Mouse (Mus musculus) intestine, embryonic 16.5 days (tissue): ENCODE data around the gene Rxrb. TPM values are rescaled to one million over a fixed set of nuclear protein-coding genes. Genes with fewer than 3 reads are reported as not detected.

Source experiments
- ATAC-seq: fragments of 200-750 bp; cut with Nextera tagmentation; 2 replicates; pipeline ENCODE4 v1.8.0; 2017; ENCODE audit warnings: moderate TSS enrichment, moderate library complexity
- H3K27ac ChIP-seq: fragments of 300-500 bp; sonication (generic); 2 replicates; pipeline ENCODE4 v1.5.1; 2014; ENCODE audit warnings: mild to moderate bottlenecking, low read length
- H3K27me3 ChIP-seq: fragments of 300-500 bp; sonication (generic); replicated peaks from 2 replicates; pipeline ENCODE4 v1.6.1; 2014; ENCODE audit warnings: low read length, control low read depth, mixed read lengths; ENCODE audit not compliant: control insufficient read depth, insufficient read depth
- H3K36me3 ChIP-seq: fragments of 300-500 bp; sonication (generic); 2 replicates; pipeline ENCODE4 v1.6.1; 2014; ENCODE audit warnings: low read length, control low read depth; ENCODE audit not compliant: control insufficient read depth, insufficient read depth
- H3K4me1 ChIP-seq: fragments of 300-500 bp; sonication (generic); 2 replicates; pipeline ENCODE4 v1.6.1; 2014; ENCODE audit warnings: low read length, control low read depth, mixed read lengths; ENCODE audit not compliant: control insufficient read depth, insufficient read depth
- H3K4me2 ChIP-seq: fragments of 300-500 bp; sonication (generic); 2 replicates; pipeline ENCODE4 v1.6.1; 2014; ENCODE audit warnings: low read depth, low read length, control low read depth
- H3K4me3 ChIP-seq: fragments of 300-500 bp; sonication (generic); 2 replicates; pipeline ENCODE4 v1.5.1; 2014; ENCODE audit warnings: mild to moderate bottlenecking, low read length
- H3K9ac ChIP-seq: fragments of 300-500 bp; sonication (generic); 2 replicates; pipeline ENCODE4 v1.6.1; 2014; ENCODE audit warnings: low read depth, low read length
- H3K9me3 ChIP-seq: fragments of 300-500 bp; sonication (generic); 2 replicates; pipeline ENCODE4 v1.6.1; 2016; ENCODE audit warnings: low read length, control low read depth; ENCODE audit not compliant: control insufficient read depth
- WGBS: fragments of 180-500 bp; shearing (Covaris S2); extraction: QIAGEN DNeasy Blood & Tissue Kit; methylation state at CpG from one replicate; pipeline ENCODE4 v1.1.7; 2014; 5-methylcytosine and 5-hydroxymethylcytosine counted together
- polyA plus RNA-seq: library from polyadenylated mRNA; unstranded; fragments of >200 nt; fragmentation: Nextera tagmentation; extraction: Ambion mirVana; gene quantifications from 2 replicates; pipeline ENCODE4 v1.2.1, GENCODE M21; 2015

Gene Rxrb
- polyA plus RNA-seq, 1 experiment from 2014 or later = 38.4 TPM

DNA sequence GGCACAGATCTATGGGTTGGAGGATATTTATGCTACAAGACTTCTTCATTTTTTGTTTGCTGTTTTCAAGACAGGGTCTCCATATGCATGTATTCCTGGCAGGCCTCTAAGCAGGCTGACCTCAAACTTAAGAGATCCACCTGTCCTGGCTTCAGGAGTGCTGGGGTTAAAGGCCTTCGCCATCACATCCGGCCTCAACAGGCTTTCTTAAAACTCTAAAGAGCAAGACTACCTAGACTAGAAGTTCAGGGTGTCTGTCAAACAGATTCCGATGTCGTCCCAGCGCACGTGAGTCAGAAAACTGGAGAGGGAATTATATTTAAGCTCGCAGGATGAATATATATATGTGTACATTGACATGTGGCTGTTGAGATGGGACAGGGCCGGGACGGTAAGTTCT is 7.9 kb upstream of the Rxrb start:
- no peak overlapping the region for H3K27ac ChIP-seq
- ATAC-seq = no peak

DNA sequence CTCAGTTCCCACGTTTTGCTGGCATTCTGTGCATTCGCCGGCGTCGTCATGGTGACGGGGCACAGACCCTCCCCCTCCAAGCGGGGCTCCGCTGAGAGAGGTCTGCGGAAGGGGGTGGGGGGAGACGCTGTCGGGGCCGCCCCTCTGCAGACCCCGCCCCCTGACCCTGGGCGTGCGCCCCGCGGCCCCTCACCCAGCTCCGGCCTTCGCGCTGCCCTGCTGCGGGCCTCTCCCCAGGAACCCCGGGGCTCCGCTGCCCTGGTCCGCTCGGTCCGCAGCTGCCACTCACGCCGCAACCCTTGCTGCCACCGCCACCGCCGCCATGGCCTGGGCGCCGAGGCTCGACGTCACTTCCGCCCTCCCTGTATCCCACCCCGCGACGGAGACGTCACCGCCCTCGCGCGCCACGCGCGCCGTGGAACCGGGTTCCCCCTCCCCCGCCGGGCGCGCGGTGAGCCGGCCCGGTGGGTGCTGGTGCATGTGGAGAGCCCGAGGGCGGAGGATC is 7.2 kb upstream of the Rxrb start, which contains the start of gene Ring1:
Ring1 (minus strand) TSS at position 364 of the 505 bp plus-strand sequence.
- H3K27ac ChIP-seq = peak within 1 kb of the TSS; percentile 84
- peak; percentile 62 for ATAC-seq
- peaks cover 29% of the 10 kb centered on the region for H3K36me3 ChIP-seq
- peaks cover 36% of the 10 kb centered on the region for H3K4me1 ChIP-seq
- peak within 1 kb of the TSS; percentile 90 for H3K4me3 ChIP-seq
- H3K27me3 ChIP-seq = no peaks in the 10 kb centered on the region
- under 1% methylated on average over 58 of the region's 58 CpGs for WGBS
- H3K9ac ChIP-seq = peak within 1 kb of the TSS; percentile 93
- peak within 1 kb of the TSS; percentile 94 for H3K4me2 ChIP-seq
- 0 out of 2 replicates have a peak, but pooled peaks cover 4% of the 10 kb centered on the region for H3K9me3 ChIP-seq

More for the DNA sequence above, 7.9 kb upstream of the Rxrb start:
- H3K9ac ChIP-seq = peak overlapping the region; percentile 93; the same call in 1 of the 2 replicates
- 61% methylated on average over 9 of the region's 9 CpGs for WGBS
- peaks cover 29% of the 10 kb centered on the region for H3K4me1 ChIP-seq
- H3K4me3 ChIP-seq = peak overlapping the region; percentile 90
- no peaks in the 10 kb centered on the region for H3K27me3 ChIP-seq
- 0 out of 2 replicates have a peak, but pooled peaks cover 7% of the 10 kb centered on the region for H3K9me3 ChIP-seq
- H3K4me2 ChIP-seq = peak overlapping the region; percentile 94
- peaks cover 23% of the 10 kb centered on the region for H3K36me3 ChIP-seq

DNA sequence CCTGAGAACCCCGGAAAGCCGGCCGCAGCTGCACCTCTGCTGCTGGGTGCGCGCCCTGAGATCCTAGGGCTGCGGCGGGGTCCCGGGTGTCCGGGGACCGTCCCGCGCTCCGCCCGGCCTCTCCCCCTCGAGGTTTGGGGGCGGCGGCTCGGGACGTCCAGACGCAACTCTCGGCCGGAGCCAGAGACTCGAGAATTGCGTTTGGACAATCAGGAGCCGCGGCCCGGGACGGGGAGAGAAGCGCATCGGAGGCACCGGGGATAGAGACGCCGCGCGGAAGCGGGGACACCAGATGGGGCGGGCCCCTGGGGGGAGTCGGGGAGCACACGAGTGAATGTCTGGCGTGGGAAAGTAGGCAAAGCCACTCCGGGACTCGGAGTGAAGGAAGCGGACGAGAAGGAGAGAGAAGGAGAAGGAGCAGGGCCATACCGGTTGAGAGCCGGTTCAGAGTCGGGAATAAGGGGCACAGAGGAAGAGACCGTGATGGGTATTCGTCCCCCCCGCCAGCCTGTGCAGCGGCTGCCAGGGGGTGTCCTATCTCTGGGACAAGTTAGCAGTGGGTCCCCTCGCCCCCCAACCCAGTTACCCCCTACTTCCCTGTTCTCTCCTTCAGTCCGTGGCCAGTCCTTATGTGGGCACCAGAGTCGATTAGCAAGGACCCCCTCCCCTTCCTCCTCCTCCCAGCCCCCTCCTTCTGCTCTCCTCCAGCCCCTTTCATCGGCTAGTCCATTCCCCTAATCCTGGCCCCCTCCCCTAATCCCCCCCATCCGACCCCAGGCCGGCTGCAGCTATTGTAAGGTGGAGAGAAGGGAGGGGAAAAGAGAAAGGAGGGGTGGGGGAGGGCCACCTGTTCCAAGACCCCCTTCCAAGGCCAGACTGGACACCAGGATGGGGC is 6.5 kb upstream of the Rxrb start:
- Histone ChIP-seq H3K4me3 (peak overlapping the region; percentile 90), H3K4me1 (peaks cover 43% of the 10 kb centered on the region), H3K27ac (peak overlapping the region; percentile 84), H3K9ac (peak overlapping the region; percentile 93), H3K9me3 (no peaks in the 10 kb centered on the region), H3K4me2 (peak overlapping the region; percentile 94), H3K27me3 (no peaks in the 10 kb centered on the region), H3K36me3 (peaks cover 30% of the 10 kb centered on the region)
- under 1% methylated on average over 53 of the region's 57 CpGs for WGBS
- ATAC-seq = peak; percentile 16

DNA sequence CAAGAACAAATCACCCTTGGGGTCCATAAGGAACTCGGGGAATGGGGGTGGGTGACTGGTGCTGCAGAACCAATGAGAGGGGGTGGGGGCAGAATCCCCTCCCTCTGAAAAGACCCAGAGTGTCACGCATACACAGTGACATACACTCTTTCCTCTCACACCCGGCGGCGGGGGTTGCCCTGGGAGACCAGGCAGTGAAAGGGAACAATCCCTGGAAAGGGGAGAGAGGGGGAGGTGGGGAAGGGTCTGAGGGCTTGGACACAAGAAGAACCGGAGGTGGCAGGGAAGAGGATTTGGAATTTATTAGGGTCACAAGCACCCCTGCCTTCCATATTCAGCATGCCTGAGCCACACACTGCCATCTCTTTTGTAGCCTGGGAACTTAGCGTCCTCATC is 5.9 kb upstream of the Rxrb start:
- Histone ChIP-seq H3K36me3 (peaks cover 25% of the 10 kb centered on the region), H3K27ac (no peak overlapping the region), H3K9me3 (no peaks in the 10 kb centered on the region), H3K4me2 (peak overlapping the region; percentile 94), H3K4me1 (peaks cover 49% of the 10 kb centered on the region), H3K9ac (peak overlapping the region; percentile 93), H3K27me3 (no peaks in the 10 kb centered on the region), H3K4me3 (peak overlapping the region; percentile 90; the same call in 1 of the 2 replicates)
- 24% methylated on average over 7 of the region's 7 CpGs for WGBS
- no peak for ATAC-seq

DNA sequence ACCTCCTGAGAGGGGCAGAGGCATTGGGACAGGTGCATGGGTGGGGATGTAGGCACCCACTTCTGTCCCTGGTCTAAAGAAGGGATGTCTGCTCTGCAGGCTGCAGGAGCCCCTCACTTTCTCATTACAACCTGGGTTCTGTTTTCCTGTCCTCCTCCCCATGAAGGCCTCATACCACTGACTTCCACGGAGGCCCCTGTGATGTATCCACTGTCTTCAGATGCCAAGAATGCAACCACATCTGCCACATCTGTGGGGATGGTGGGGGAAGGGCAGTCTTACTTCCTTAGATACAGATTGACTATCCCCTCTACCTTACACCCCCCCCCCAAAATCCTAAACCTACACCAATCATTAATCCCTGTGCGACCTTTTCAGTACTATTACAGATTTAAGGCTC is 5.4 kb upstream of the Rxrb start:
- Histone ChIP-seq H3K4me3 (no peak overlapping the region), H3K4me2 (no peak overlapping the region), H3K4me1 (peaks cover 49% of the 10 kb centered on the region), H3K36me3 (peaks cover 21% of the 10 kb centered on the region), H3K9me3 (no peaks in the 10 kb centered on the region), H3K27me3 (no peaks in the 10 kb centered on the region), H3K9ac (peak overlapping the region; percentile 93), H3K27ac (no peak overlapping the region)
- ATAC-seq = no peak
- WGBS = 22% methylated on average over 2 of the region's 2 CpGs

DNA sequence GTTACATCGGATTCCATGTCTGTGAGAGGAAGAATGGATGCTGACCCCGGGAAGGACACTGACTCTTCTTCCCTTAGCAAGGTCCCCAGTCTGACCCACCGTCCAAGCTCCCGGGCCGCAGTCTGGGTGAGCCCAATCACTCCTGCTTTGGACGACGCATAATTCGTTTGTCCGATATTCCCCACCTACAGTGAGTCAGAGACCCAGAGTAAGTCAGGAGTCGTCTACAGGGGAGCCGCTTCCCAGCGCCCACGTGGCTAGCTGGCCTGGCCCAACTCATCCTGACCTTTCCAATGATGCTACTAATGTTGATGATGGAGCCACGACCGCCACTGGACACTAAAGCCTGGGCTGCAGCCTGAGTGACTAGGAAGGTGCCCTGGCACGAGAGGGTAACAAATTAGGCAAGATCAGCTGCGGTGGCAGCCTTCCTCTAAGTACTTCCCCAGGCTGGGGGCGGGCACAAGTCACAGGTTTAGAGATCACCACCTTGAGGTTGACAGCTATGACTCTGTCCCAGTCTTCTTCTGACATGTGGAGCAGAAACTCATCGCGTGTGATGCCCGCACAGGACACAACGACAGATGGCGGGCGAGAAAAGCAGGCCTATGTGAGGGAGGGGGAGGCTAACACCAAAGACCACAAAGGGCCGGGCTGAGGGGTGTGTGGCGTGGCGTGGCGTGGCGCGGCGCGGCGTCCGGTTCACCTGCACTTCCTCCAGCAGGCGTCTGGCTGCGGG is 4.5 kb upstream of the Rxrb start:
- Histone ChIP-seq H3K36me3 (peaks cover 14% of the 10 kb centered on the region), H3K9me3 (no peaks in the 10 kb centered on the region), H3K4me3 (peak overlapping the region; percentile 72), H3K27ac (peak overlapping the region; percentile 82), H3K4me2 (peak overlapping the region; percentile 92), H3K9ac (peak overlapping the region; percentile 78), H3K27me3 (no peaks in the 10 kb centered on the region), H3K4me1 (peaks cover 49% of the 10 kb centered on the region)
- 11% methylated on average over 36 of the region's 36 CpGs for WGBS
- no peak for ATAC-seq

DNA sequence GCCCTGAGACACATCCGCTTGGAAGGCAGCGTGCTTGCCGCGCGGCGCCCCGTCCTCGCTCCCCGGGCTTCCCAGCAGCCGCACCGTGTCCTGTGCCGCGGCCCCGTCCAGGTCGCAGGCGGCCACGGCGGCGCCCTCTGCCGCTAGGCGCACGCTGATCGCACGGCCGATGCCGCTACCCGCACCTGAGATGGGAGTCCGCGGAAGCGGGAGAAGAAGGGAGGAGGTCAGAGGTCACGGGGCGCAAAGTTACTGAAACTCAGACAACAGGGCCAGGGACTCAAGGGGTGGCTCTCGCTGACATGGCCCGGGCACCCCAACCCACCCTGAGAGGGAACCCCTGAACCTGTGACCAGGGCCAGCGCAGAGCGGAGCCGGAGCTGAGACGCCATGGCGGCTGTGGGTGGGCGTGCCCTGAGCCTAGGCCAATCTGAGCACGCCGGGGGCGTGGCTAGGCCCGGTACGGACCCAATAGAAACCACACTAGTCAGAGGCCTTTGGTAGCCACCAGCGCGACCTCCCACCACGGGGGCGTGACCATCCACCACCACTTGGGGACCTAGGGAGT is 3.9 kb upstream of the Rxrb start, which contains the start of gene H2-Ke6:
H2-Ke6 (minus strand) TSS at position 405 of the 568 bp plus-strand sequence.
- Histone ChIP-seq H3K27me3 (no peaks in the 10 kb centered on the region), H3K27ac (peak within 1 kb of the TSS; percentile 82), H3K4me1 (peaks cover 51% of the 10 kb centered on the region), H3K9ac (peak within 1 kb of the TSS; percentile 78), H3K36me3 (peaks cover 13% of the 10 kb centered on the region; the same call in 1 of the 2 replicates), H3K9me3 (no peaks in the 10 kb centered on the region), H3K4me3 (peak within 1 kb of the TSS; percentile 72), H3K4me2 (peak within 1 kb of the TSS; percentile 92)
- ATAC-seq = peak; percentile 80
- under 1% methylated on average over 48 of the region's 49 CpGs for WGBS

DNA sequence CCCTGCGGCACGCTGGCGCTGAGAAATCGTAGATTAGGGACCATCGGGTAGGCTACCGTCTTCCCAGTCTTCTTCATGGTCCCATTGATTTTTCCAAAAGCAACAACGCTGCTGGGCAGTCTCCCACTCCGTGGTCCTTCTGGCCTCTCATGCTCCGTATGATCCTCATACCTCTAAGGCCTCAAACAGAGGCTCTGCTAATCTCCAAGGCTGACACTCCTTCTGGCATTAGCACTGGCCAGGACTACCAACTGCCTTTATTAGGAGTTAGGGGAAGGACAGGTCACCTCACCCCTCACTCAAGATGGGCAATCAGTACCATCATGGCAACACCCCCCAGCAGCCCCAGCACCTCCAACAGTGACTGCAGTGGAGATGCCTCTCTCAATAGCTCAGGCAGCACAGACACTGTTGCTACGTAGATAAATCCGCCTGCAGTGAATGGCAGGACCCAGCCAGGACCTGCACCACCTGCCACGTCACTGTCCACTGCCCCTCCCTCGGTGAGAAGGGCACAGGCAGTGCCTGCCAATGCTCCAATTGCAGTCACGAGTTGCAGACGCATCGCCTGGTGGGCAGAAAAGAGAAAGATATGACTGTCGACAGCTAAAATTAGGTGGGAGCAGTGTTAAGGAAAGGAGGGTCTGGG is 3.0 kb upstream of the Rxrb start:
- Histone ChIP-seq H3K4me3 (peak overlapping the region; percentile 72; the same call in 1 of the 2 replicates), H3K4me1 (peaks cover 56% of the 10 kb centered on the region), H3K36me3 (peaks cover 13% of the 10 kb centered on the region; the same call in 1 of the 2 replicates), H3K27me3 (no peaks in the 10 kb centered on the region), H3K27ac (peak overlapping the region; percentile 37), H3K9ac (no peak overlapping the region; the same call in 1 of the 2 replicates), H3K9me3 (no peaks in the 10 kb centered on the region), H3K4me2 (peak overlapping the region; percentile 92)
- WGBS = 78% methylated on average over 17 of the region's 17 CpGs
- no peak for ATAC-seq
